Mouse (Mus musculus) liver, postnatal 0 days (tissue): Measurements from ENCODE around the gene Dcaf17. TPM values are rescaled to one million over a fixed set of nuclear protein-coding genes. Genes with fewer than 3 reads are reported as not detected.

Experiments used
- ATAC-seq: fragments of 200-750 bp; cut with Nextera tagmentation; 2 replicates; pipeline ENCODE4 v1.8.0; 2017; ENCODE audit warnings: mild to moderate bottlenecking, moderate library complexity
- DNase-seq: peaks from one replicate; pipeline ENCODE4 v3.0.0-alpha.2; 2016
- H3K27ac ChIP-seq: fragments of 300-500 bp; sonication (generic); 2 replicates; pipeline ENCODE4 v1.5.1; 2014; ENCODE audit warnings: antibody characterized with exemption, moderate library complexity, mild to moderate bottlenecking, low read depth
- H3K27me3 ChIP-seq: fragments of 300-500 bp; sonication (generic); 2 replicates; pipeline ENCODE4 v1.6.1; 2014; ENCODE audit warnings: low read length, control low read depth, mixed read lengths; ENCODE audit not compliant: insufficient read depth
- H3K36me3 ChIP-seq: fragments of 300-500 bp; sonication (generic); replicated peaks from 2 replicates; pipeline ENCODE4 v1.6.1; 2014; ENCODE audit warnings: mild to moderate bottlenecking, control low read depth, low read length, moderate library complexity, mixed read lengths; ENCODE audit not compliant: insufficient read depth
- H3K4me1 ChIP-seq: fragments of 300-500 bp; sonication (generic); 2 replicates; pipeline ENCODE4 v1.6.1; 2014; ENCODE audit warnings: antibody characterized with exemption, mild to moderate bottlenecking, control low read depth; ENCODE audit not compliant: insufficient read depth
- H3K4me2 ChIP-seq: fragments of 300-500 bp; sonication (generic); 2 replicates; pipeline ENCODE4 v1.6.1; 2014; ENCODE audit warnings: low read depth, mild to moderate bottlenecking, low read length, moderate library complexity, mixed read lengths
- H3K4me3 ChIP-seq: fragments of 300-500 bp; sonication (generic); 2 replicates; pipeline ENCODE4 v1.5.1; 2014; ENCODE audit warnings: low read depth, low read length
- H3K9ac ChIP-seq: fragments of 300-500 bp; sonication (generic); replicated peaks from 2 replicates; pipeline ENCODE4 v1.6.1; 2014; ENCODE audit warnings: mild to moderate bottlenecking, moderate library complexity
- H3K9me3 ChIP-seq: fragments of 300-500 bp; sonication (generic); 2 replicates; pipeline ENCODE4 v1.6.1; 2016; ENCODE audit warnings: mild to moderate bottlenecking, control low read depth, low read length, mixed read lengths
- CTCF ChIP-seq: sonication (generic); IDR thresholded peaks from 2 replicates; pipeline ENCODE4 v1.5.1; 2016; ENCODE audit warnings: antibody characterized with exemption, low read depth
- EP300 ChIP-seq: IDR thresholded peaks from 2 replicates; pipeline ENCODE4 v1.6.1; 2016; ENCODE audit warnings: antibody characterized with exemption, low read depth, mild to moderate bottlenecking
- WGBS: fragments of 180-500 bp; shearing (Covaris S2); extraction: QIAGEN DNeasy Blood & Tissue Kit; methylation state at CpG from one replicate; pipeline ENCODE4 v1.1.7; 2014; ENCODE audit not compliant: insufficient replicate concordance; 5-methylcytosine and 5-hydroxymethylcytosine counted together
- polyA plus RNA-seq: library from polyadenylated mRNA; unstranded; fragments of >200 nt; fragmentation: Nextera tagmentation; extraction: Ambion mirVana; gene quantifications from 2 replicates; pipeline ENCODE4 v1.2.1, GENCODE M21; 2015

Dcaf17 gene
- polyA plus RNA-seq, 1 experiment from 2014 or later = 11.8 TPM

GRCm38 (mm10) chr2:71108541-71108940 lies 53.4 kb downstream of the Dcaf17 start:
- H3K4me3 ChIP-seq = no peak overlapping the region
- H3K4me1 ChIP-seq = no peaks in the 10 kb centered on the region
- H3K4me2 ChIP-seq = no peak overlapping the region
- WGBS = 75% methylated on average over 3 of the region's 3 CpGs
- H3K9me3 ChIP-seq = no peaks in the 10 kb centered on the region
- no peak overlapping the region for H3K27ac ChIP-seq
- ATAC-seq (no peak), DNase-seq (no peak)
- H3K9ac ChIP-seq = no peak overlapping the region
- no peak for TF ChIP-seq CTCF
- no peak for TF ChIP-seq EP300
- H3K27me3 ChIP-seq = no peaks in the 10 kb centered on the region
- H3K36me3 ChIP-seq = no peaks in the 10 kb centered on the region

- Histone ChIP-seq H3K27ac (no peak overlapping the region), H3K9me3 (peaks cover 4% of the 10 kb centered on the region), H3K4me1 (peaks cover 4% of the 10 kb centered on the region; the same call in 1 of the 2 replicates), H3K27me3 (peaks cover 8% of the 10 kb centered on the region), H3K4me2 (no peak overlapping the region), H3K36me3 (no peaks in the 10 kb centered on the region), H3K9ac (no peak overlapping the region), H3K4me3 (no peak overlapping the region)
- ATAC-seq (peak; percentile 7; the same call in 1 of the 2 replicates), DNase-seq (no peak)
- TF ChIP-seq CTCF (no peak), EP300 (no peak)
- 67% methylated on average over 6 of the region's 6 CpGs for WGBS
Observed at GRCm38 (mm10) chr2:71113489-71114171, 58.5 kb downstream of the Dcaf17 start.

- H3K4me3 ChIP-seq = no peak overlapping the region
- H3K4me1 ChIP-seq = peaks cover 4% of the 10 kb centered on the region; the same call in 1 of the 2 replicates
- peaks cover 4% of the 10 kb centered on the region for H3K9me3 ChIP-seq
- ATAC-seq (no peak), DNase-seq (no peak)
- H3K4me2 ChIP-seq = no peak overlapping the region
- no peak overlapping the region for H3K27ac ChIP-seq
- WGBS = 89% methylated on average over 4 of the region's 4 CpGs
- TF ChIP-seq CTCF (peak; percentile 56), EP300 (no peak)
- H3K36me3 ChIP-seq = no peaks in the 10 kb centered on the region
- H3K27me3 ChIP-seq = peaks cover 17% of the 10 kb centered on the region
- no peak overlapping the region for H3K9ac ChIP-seq
Observed at GRCm38 (mm10) chr2:71116151-71116550, 61.0 kb downstream of the Dcaf17 start.

- no peak for TF ChIP-seq EP300
- no peak for TF ChIP-seq CTCF
- H3K27ac ChIP-seq = no peak within 1 kb of the TSS
- H3K9ac ChIP-seq = peak within 1 kb of the TSS; percentile 41
- peaks cover 4% of the 10 kb centered on the region for H3K9me3 ChIP-seq
- H3K27me3 ChIP-seq = peaks cover 17% of the 10 kb centered on the region
- DNase-seq = no peak
- peak within 1 kb of the TSS; percentile 52 for H3K4me3 ChIP-seq
- H3K4me1 ChIP-seq = peaks cover 4% of the 10 kb centered on the region; the same call in 1 of the 2 replicates
- H3K36me3 ChIP-seq = no peaks in the 10 kb centered on the region
- H3K4me2 ChIP-seq = peak within 1 kb of the TSS; percentile 91
- ATAC-seq = 0 out of 2 replicates have a peak, but pooled peaks have one; percentile 15
- 1% methylated on average over 52 of the region's 60 CpGs for WGBS
Observed at GRCm38 (mm10) chr2:71117797-71118708, 62.9 kb downstream of the Dcaf17 start, which contains the start of gene Cybrd1. Cybrd1 (plus strand) TSS chr2:71117923.

- TF ChIP-seq CTCF (no peak), EP300 (no peak)
- no peak for ATAC-seq
- Histone ChIP-seq H3K27me3 (peaks cover 17% of the 10 kb centered on the region), H3K36me3 (no peaks in the 10 kb centered on the region), H3K4me2 (no peak overlapping the region), H3K27ac (no peak overlapping the region), H3K4me1 (peaks cover 4% of the 10 kb centered on the region; the same call in 1 of the 2 replicates), H3K9me3 (peaks cover 4% of the 10 kb centered on the region), H3K9ac (no peak overlapping the region), H3K4me3 (no peak overlapping the region)
- no peak for DNase-seq
- WGBS = 79% methylated on average over 10 of the region's 10 CpGs
Observed at GRCm38 (mm10) chr2:71120844-71121243, 65.7 kb downstream of the Dcaf17 start.

GRCm38 (mm10) chr2:71121406-71121805 lies 66.3 kb downstream of the Dcaf17 start:
- Histone ChIP-seq H3K27me3 (peaks cover 17% of the 10 kb centered on the region), H3K27ac (no peak overlapping the region), H3K4me1 (peaks cover 7% of the 10 kb centered on the region), H3K4me2 (no peak overlapping the region), H3K4me3 (no peak overlapping the region), H3K9ac (no peak overlapping the region), H3K36me3 (no peaks in the 10 kb centered on the region), H3K9me3 (no peaks in the 10 kb centered on the region)
- no peak for TF ChIP-seq CTCF
- DNase-seq (no peak), ATAC-seq (no peak)
- WGBS = 42% methylated on average over 5 of the region's 5 CpGs
